Mouse (Mus musculus) c-Kit-positive CD71-negative TER-119-negative erythroid progenitor cells, embryonic 14.5 days (primary cell): ENCODE results near the gene Cdt1.

Source experiments
- DNase-seq: peaks from one replicate; pipeline ENCODE4 v3.0.0-alpha.2; 2013; ENCODE audit warnings: low read depth

Gene Cdt1

GRCm38 (mm10) chr8:122567361-122568108 is at the start of gene Cdt1:
Gene Cdt1 (plus strand): TSS chr8:122568015.
- DNase-seq: peak; percentile 88

GRCm38 (mm10) chr8:122520611-122521010 is 47.2 kb upstream of the Cdt1 start:
- DNase-seq: no peak

GRCm38 (mm10) chr8:122522796-122523651 is 44.8 kb upstream of the Cdt1 start:
- no peak for DNase-seq

- DNase-seq: no peak
Observed at GRCm38 (mm10) chr8:122523652-122524360, 44.0 kb upstream of the Cdt1 start.

- no peak for DNase-seq
Observed at GRCm38 (mm10) chr8:122524506-122524905, 43.3 kb upstream of the Cdt1 start.

GRCm38 (mm10) chr8:122525004-122525403 is 42.8 kb upstream of the Cdt1 start:
- DNase-seq: no peak

GRCm38 (mm10) chr8:122526084-122526483 is 41.7 kb upstream of the Cdt1 start:
- DNase-seq: no peak

- DNase-seq: no peak
Observed at GRCm38 (mm10) chr8:122526526-122527170, 41.2 kb upstream of the Cdt1 start.

- no peak for DNase-seq
Observed at GRCm38 (mm10) chr8:122527937-122528336, 39.9 kb upstream of the Cdt1 start.

GRCm38 (mm10) chr8:122529159-122529558 is 38.7 kb upstream of the Cdt1 start:
- DNase-seq: no peak

- no peak for DNase-seq
Observed at GRCm38 (mm10) chr8:122531312-122531711, 36.5 kb upstream of the Cdt1 start.

GRCm38 (mm10) chr8:122537033-122537432 is 30.8 kb upstream of the Cdt1 start:
- no peak for DNase-seq

- no peak for DNase-seq
Observed at GRCm38 (mm10) chr8:122537812-122538211, 30.0 kb upstream of the Cdt1 start.

GRCm38 (mm10) chr8:122538310-122539076 is 29.3 kb upstream of the Cdt1 start:
- no peak for DNase-seq

GRCm38 (mm10) chr8:122544138-122544537 is 23.7 kb upstream of the Cdt1 start:
- no peak for DNase-seq

- no peak for DNase-seq
Observed at GRCm38 (mm10) chr8:122546066-122546755, 21.6 kb upstream of the Cdt1 start.

GRCm38 (mm10) chr8:122546811-122547453 is 20.9 kb upstream of the Cdt1 start:
- no peak for DNase-seq

GRCm38 (mm10) chr8:122547815-122548214 is 20.0 kb upstream of the Cdt1 start:
- DNase-seq: peak; percentile 70

GRCm38 (mm10) chr8:122548331-122548730 is 19.5 kb upstream of the Cdt1 start:
- DNase-seq: no peak

GRCm38 (mm10) chr8:122548891-122549439 is 18.9 kb upstream of the Cdt1 start:
- no peak for DNase-seq
